Mouse (Mus musculus): ENCODE measurements around the gene Ei24.

- TF ChIP-seq TAL1 (IDR thresholded peaks at IDR 0.05; ENCODE audit: low read length) = no peak
- TF ChIP-seq GATA1 (IDR thresholded peaks at IDR 0.05; ENCODE audit: low read length) = no peak
Observed at GRCm38 (mm10) chr9:36805256-36805975, 8.2 kb upstream of the Ei24 start.

Data from erythroblast, embryonic 14.5 days (primary cell).